Mouse (Mus musculus) kidney, postnatal 14 days (tissue): ENCODE data around the gene Sbds.
A peak's percentile ranks its signal among the peaks of the same experiment; 100 is the strongest.

Experiments
- DNase-seq: peaks from one replicate; pipeline ENCODE4 v3.0.0; 2022; ENCODE audit warnings: mixed read lengths

Sbds gene

DNA sequence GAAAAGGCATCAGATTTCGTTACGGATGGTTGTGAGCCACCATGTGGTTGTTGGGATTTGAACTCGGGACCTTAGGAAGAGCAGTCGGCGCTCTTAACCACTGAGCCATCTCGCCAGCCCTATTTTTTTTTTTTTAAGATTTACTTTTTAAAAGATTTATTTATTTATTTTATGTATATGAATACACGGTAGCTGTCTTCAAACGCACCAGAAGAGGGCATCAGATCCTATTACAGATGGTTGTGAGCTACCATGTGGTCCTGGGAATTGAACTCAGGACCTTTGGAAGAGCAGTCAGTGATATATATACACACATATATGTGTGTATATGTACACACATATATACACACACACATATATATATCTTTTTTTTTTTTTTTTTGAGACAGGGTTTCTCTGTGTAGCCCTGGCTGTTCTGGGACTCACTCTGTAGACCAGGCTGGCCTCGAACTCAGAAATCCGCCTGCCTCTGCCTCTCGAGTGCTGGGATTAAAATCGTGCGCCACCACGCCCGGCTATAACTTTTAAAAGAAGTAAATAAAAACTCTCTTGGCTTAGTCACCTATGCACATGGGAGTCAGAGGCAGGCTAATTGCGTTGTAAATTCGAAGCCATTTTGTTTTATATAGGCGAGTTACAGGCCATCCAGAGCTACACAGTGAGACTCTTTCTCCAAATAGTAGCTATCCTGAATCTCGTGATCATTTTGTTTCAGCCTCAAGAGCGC lies 632 bp upstream of the Sbds start:
- DNase-seq: peak; percentile 14

GRCm38 (mm10) chr5:130254164-130255016 lies 940 bp downstream of the Sbds start:
- DNase-seq: peak; percentile 45

DNA sequence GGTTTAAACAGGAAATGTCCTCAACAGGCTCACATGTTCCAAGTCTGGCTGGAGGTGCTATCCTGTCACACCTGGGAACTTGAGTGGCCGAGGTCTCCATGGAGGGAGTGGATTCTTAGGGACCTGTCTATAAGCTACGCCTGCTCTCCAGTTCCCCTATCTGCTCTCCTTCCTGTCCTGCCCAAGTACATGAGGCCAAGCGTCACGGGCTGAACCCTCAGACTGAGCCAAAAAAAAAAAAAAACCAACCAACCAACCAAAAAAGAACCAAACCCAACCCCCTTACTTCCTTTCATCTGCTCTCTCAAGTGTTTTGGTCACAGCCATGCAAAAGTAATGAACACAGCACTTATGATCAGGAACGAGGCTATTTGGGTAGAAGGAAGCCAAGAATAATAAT lies 7.5 kb downstream of the Sbds start:
- DNase-seq: no peak

DNA sequence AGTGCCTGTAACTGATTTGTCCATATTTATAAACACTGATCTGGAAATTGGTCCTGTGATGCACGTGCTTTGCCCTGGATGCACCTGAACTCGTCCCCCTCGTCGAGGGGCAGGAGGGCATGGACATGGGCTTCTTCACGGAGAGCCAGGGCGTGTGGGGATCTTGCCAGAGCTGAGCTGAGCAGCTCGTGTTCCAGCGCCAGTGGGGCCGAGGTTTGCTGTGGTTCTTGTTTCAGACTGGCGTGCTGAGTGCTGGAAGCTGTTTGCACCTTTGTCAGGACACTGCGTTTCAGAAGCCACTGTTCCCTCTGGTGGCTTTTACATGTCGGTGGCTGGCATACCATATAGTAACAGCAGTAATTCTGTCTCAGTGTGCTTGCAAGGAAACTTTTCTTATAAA lies 13.9 kb downstream of the Sbds start:
- DNase-seq: no peak

DNA sequence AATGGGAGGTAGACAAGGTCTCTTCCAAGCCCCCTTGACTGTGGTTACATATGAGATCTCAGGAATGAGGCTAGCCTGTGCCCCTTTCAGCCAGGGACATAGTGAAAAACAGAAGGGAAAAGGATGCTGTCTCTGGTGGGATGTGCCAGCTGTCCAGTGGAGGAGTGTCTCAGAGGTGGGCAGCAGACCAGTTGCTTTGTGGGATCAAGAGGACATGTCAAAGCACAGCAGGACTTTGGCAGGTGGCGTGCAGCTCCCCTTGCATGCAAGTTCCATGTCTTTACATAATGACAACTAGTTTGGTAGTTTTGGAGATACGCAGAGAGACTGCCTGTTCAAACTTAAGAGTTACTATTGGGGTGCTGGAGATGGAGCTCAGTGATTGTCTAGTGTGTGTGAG lies 15.5 kb downstream of the Sbds start:
- no peak for DNase-seq

DNA sequence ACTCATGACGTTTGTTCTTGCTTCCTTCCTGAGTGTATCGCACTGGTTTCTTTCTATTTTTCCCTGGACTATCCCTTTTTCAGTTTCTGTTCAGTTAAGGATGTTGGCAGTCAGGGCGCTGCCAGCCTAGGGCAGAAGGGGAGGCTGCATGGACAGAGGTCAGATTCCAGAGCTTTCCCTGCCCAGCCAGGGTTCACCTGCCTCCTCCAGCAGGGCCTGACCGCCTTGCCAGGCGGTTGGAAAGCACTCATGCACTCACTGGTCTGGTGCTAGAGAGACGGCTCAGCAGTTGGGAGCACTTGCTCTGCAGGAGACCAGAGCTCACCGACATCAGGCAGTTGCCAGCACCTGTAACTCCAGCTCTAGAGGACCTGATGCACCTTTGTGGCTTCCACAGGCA lies 16.1 kb downstream of the Sbds start:
- peak; percentile 71 for DNase-seq

DNA sequence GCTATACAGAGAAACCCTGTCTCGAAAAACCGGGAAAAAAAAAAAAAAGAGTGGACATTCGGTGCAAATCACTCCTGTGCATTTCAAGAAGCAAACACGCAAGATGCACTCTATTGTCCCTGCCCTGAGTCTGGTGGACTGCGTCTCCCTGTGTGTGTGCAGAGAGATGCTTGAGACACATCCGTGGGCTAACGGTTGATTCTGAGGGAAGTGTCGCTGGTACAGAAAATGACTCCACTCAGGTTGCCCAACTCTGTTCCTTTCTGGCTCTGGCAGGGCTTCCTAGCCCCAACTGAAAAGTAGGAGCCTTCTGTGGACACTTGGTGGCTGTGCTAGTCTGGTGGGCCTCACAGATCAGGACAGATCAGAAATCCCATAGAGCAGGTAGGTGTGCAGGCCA lies 19.0 kb downstream of the Sbds start:
- DNase-seq: no peak

- no peak for DNase-seq
These were observed 27.2 kb downstream of the Sbds start for GRCm38 (mm10) chr5:130228120-130228519.

GRCm38 (mm10) chr5:130226790-130227189 lies 28.5 kb downstream of the Sbds start:
- no peak for DNase-seq

- DNase-seq: peak; percentile 96
These were observed 33.0 kb downstream of the Sbds start for GRCm38 (mm10) chr5:130222146-130223004.

DNA sequence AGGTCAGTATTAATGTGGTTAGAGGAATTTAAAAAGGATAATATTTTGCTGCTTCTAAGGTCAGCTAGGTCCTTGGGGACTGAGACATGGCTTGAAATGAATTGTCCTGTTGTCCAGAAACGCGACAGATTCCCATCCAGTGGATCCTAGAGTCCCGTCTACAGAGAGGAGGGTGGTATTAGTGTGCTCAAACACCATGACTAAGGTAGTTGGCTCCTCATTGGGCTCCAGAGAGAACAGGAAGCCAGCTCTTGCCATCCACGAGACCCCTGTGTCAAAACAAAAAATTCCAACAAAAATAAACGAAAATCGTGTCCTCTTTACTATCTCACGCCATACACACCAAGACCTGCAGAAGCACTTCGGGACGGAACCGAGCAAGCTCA lies 33.6 kb downstream of the Sbds start:
- DNase-seq: no peak

- peak; percentile 21 for DNase-seq
These were observed 34.0 kb downstream of the Sbds start for GRCm38 (mm10) chr5:130221316-130221715.

DNA sequence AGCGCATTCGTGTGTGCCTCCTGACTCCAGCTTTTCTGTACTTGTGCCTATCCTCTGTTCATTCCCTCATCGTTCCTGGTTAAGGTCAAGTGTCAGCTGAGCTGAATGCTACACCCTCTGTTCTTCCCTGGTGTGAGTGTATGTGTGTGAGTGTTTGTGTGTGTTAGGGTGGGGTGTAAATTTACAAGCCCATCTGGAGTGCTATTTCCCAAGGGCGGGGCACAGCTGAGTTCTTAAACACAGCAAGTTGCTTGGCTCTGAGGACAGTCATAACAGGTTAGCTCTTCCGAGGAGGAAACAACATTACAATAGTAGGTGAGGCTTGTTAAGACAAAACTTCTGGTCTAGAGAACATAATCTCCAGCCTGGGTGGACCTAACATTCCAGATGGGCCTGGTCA lies 37.0 kb downstream of the Sbds start:
- no peak for DNase-seq

GRCm38 (mm10) chr5:130217406-130217805 lies 37.9 kb downstream of the Sbds start:
- no peak for DNase-seq

DNA sequence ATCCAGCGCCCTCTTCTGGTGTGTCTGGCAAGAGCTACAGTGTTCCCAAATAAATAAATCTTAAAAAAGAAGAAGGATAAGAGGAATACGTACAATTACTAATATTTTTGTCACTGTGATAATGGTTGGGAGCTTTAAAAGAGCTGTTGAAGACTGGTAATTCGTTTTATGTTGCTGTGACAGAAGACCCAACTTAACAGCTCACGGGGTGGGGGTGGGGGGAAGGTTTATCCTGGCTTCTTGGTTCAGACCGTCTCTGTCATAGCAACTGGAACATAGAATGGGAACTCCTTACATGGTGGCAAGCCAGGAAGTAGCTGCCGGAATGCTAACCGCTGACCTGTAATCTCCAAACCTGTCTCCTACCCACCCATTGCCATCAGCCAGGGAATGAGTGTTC lies 38.5 kb downstream of the Sbds start, which contains the start of gene Tmem248:
TSS of gene Tmem248 (plus strand) at position 301 of the 400 bp plus-strand sequence.
- no peak for DNase-seq

DNA sequence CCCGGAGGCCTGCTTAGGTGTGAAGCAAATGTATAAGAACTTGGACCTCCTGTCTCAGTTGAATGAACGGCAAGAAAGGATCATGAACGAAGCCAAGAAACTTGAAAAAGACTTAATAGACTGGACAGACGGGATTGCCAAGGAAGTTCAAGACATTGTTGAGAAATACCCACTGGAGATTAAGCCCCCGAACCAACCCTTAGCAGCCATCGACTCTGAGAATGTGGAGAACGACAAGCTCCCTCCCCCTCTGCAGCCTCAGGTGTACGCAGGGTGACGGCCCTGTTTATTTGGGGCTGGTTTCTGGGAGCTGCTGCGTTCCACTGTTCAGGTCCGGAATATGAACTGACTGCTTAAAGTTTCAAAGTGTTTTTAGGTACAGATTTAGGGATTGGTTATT lies 42.4 kb downstream of the Sbds start:
- no peak for DNase-seq

DNA sequence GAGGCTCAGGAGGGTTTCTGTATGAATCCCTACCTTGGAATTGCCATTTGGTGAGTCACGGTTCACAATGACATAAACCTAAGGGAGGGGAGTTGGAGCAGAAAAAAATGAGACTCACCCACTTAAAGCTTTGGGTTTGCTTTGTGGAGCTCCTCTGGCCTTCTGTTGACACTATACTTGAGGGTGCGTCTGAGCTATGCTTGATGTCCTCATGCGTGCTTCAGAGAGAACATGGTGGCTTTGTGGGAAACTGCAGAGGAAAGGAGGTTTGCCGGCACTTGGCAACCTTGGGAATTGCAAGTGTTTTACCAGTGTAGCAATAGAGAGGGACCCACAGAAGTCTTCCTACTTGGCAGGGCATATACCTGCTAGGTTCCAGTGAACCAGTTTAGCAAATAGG lies 48.0 kb downstream of the Sbds start:
- no peak for DNase-seq

DNA sequence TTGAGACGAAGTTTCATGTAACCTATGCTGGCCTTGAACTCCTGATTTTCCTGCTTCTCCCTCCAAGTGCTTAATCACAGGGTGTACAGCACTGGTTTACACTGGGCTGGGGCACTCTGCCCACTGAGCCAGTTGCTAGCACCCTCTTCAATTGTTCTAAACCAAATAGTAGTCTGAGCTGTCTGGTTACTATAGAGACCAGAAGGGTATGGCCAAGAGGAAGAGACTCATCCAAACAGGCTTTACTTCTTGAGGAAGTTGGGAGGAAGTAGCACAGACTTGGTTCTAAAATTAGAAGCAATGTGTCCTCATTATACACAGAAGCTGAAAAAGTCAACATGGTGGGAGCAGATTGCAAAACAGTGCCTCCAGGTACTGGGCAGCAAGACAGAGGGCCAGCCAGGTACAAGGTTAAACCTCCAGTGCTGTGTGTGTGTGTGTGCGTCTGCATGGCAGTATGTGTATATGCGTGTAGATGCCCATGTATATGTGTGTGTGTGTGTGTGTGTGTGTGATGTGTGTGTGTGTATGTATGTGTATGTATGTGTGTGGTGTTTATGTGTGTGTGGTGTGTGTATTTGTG lies 49.8 kb downstream of the Sbds start:
- DNase-seq: no peak

DNA sequence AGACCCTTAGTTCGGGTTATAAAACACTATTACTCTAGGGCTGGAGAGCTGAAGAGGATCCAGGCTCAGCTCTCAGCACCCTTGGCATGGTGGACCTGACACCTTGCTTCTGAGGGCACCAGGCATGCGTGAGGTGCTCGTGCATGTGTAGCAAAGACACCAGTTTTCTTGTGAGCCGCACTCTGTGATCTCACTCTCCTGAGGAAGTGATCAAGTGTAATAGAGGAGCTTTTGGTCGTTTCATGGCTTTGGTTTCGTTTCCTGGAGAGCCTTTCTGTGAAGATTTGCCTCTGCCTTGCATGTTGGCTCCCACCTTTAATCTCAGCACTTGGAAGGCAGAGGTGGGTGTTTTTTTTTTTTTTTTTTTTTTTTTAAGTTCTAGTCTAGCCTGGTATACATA lies 50.8 kb downstream of the Sbds start:
- no peak for DNase-seq

DNA sequence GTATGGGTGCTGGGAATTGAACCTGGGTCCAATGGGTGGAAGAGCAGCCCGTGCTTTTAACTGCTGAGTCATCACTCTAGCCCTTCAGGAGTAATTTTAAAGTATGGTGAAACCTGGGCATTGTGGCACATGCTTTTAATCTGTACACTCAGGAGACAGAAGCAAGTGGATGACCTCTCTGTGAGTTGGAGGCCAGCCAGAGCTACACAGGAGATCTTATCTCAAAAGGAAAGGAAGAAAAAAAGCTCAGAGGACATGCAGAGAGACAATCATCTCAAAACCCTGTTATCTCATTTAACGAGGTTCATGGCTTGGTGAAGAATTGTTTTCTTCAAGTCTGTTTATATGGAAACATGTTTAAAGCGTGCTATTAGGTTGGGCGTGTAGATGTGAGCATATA lies 51.4 kb downstream of the Sbds start:
- DNase-seq: no peak

GRCm38 (mm10) chr5:130200233-130201029 lies 54.9 kb downstream of the Sbds start:
- peak; percentile 77 for DNase-seq

DNA sequence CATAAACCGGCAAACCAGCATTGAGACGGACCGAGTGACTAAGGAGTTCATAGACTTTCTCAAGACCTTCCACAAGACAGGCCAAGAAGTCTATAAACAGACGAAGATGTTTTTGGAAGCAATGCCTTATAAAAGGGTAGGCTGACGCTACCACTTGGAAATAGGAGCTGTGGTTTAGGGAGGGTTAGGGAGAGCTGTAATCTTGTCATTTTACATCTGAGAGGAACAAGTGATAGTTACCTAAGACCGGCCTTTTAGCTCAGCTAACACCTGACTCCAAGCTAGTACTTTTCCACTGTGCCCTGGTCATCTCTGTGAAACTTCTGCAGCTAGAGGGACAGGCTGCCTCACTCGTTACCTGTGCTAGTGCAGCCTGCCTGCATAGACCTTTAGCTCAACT lies 57.3 kb downstream of the Sbds start:
- DNase-seq: no peak
